Mouse (Mus musculus): ENCODE data around the gene Gm5849. TPM values are rescaled to one million over a fixed set of nuclear protein-coding genes. Genes with fewer than 3 reads are reported as not detected.

Gene Gm5849
- total and polyA plus RNA-seq, 3 experiments = not detected

Other genes with a start within 250 kb of the Gm5849 start
- not detected in 2 replicates for gene S100a16, start 240.6 kb downstream of the Gm5849 start, total RNA-seq (2012; rRNA removed)
- gene S100a16, start 240.6 kb downstream of the Gm5849 start, polyA plus RNA-seq (2012; ENCODE audit: insufficient read depth in 1 of 2, insufficient read length in 2 of 2, low read depth in 1 of 2, low replicate concordance in 2 of 2, missing spikeins in 1 of 2) = not detected
- 0.04 TPM in 1 of 2 replicates, not detected in the other for gene S100a3, start 217.3 kb downstream of the Gm5849 start, total RNA-seq (2012; rRNA removed)
- gene S100a3, start 217.3 kb downstream of the Gm5849 start, polyA plus RNA-seq (2012; ENCODE audit: insufficient read depth in 1 of 2, insufficient read length in 2 of 2, low read depth in 1 of 2, low replicate concordance in 2 of 2, missing spikeins in 1 of 2) = under 1 TPM in 1 of 2 experiments, not detected in 1; 0.03 TPM
- not detected in 2 replicates for gene S100a2, start 187.6 kb downstream of the Gm5849 start, total RNA-seq (2012; rRNA removed)
- not detected for gene S100a2, start 187.6 kb downstream of the Gm5849 start, polyA plus RNA-seq (2012; ENCODE audit: insufficient read depth in 1 of 2, insufficient read length in 2 of 2, low read depth in 1 of 2, low replicate concordance in 2 of 2, missing spikeins in 1 of 2)
- gene Gm42674, start 176.0 kb downstream of the Gm5849 start, total RNA-seq (2012; rRNA removed) = not detected in 2 replicates
- not detected for gene Gm42674, start 176.0 kb downstream of the Gm5849 start, polyA plus RNA-seq (2012; ENCODE audit: insufficient read depth in 1 of 2, insufficient read length in 2 of 2, low read depth in 1 of 2, low replicate concordance in 2 of 2, missing spikeins in 1 of 2)
- 0.73 and 0.82 TPM in 2 replicates for gene S100a4, start 174.1 kb downstream of the Gm5849 start, total RNA-seq (2012; rRNA removed)
- gene S100a4, start 174.1 kb downstream of the Gm5849 start, polyA plus RNA-seq (2012; ENCODE audit: insufficient read depth in 1 of 2, insufficient read length in 2 of 2, low read depth in 1 of 2, low replicate concordance in 2 of 2, missing spikeins in 1 of 2) = 1 to 10 TPM in 1 of 2 experiments, not detected in 1; 2.3 TPM
- not detected in 2 replicates for gene S100a5, start 169.4 kb downstream of the Gm5849 start, total RNA-seq (2012; rRNA removed)
- gene S100a5, start 169.4 kb downstream of the Gm5849 start, polyA plus RNA-seq (2012; ENCODE audit: insufficient read depth in 1 of 2, insufficient read length in 2 of 2, low read depth in 1 of 2, low replicate concordance in 2 of 2, missing spikeins in 1 of 2) = not detected
- gene S100a6, start 165.0 kb downstream of the Gm5849 start, total RNA-seq (2012; rRNA removed) = 0.85 and 2.1 TPM in 2 replicates
- gene S100a6, start 165.0 kb downstream of the Gm5849 start, polyA plus RNA-seq (2012; ENCODE audit: insufficient read depth in 1 of 2, insufficient read length in 2 of 2, low read depth in 1 of 2, low replicate concordance in 2 of 2, missing spikeins in 1 of 2) = 1 to 10 TPM in 1 of 2 experiments, not detected in 1; 4.7 TPM
- not detected in 2 replicates for gene S100a7a, start 123.9 kb downstream of the Gm5849 start, total RNA-seq (2012; rRNA removed)
- not detected for gene S100a7a, start 123.9 kb downstream of the Gm5849 start, polyA plus RNA-seq (2012; ENCODE audit: insufficient read depth in 1 of 2, insufficient read length in 2 of 2, low read depth in 1 of 2, low replicate concordance in 2 of 2, missing spikeins in 1 of 2)
- gene S100a8, start 108.9 kb downstream of the Gm5849 start, total RNA-seq (2012; rRNA removed) = not detected in 2 replicates
- not detected for gene S100a8, start 108.9 kb downstream of the Gm5849 start, polyA plus RNA-seq (2012; ENCODE audit: insufficient read depth in 1 of 2, insufficient read length in 2 of 2, low read depth in 1 of 2, low replicate concordance in 2 of 2, missing spikeins in 1 of 2)
- not detected in 2 replicates for gene S100a9, start 82.2 kb downstream of the Gm5849 start, total RNA-seq (2012; rRNA removed)
- gene S100a9, start 82.2 kb downstream of the Gm5849 start, polyA plus RNA-seq (2012; ENCODE audit: insufficient read depth in 1 of 2, insufficient read length in 2 of 2, low read depth in 1 of 2, low replicate concordance in 2 of 2, missing spikeins in 1 of 2) = not detected
- gene Pglyrp4, start 51.0 kb downstream of the Gm5849 start, total RNA-seq (2012; rRNA removed) = not detected in 2 replicates
- not detected for gene Pglyrp4, start 51.0 kb downstream of the Gm5849 start, polyA plus RNA-seq (2012; ENCODE audit: insufficient read depth in 1 of 2, insufficient read length in 2 of 2, low read depth in 1 of 2, low replicate concordance in 2 of 2, missing spikeins in 1 of 2)

All from MEL (cell line).